Mouse (Mus musculus) embryonic fibroblast, embryonic 13.5 days (primary cell): ENCODE measurements around the gene B4galt4.

ENCODE experiments used
- CTCF ChIP-seq: IDR thresholded peaks from 2 replicates; pipeline ENCODE4 v1.5.1; 2011; ENCODE audit warnings: mild to moderate bottlenecking, control low read depth, low read length, moderate library complexity, borderline replicate concordance; ENCODE audit not compliant: insufficient read depth
- POLR2A ChIP-seq: IDR thresholded peaks from 2 replicates; pipeline ENCODE4 v1.6.1; 2011; ENCODE audit warnings: low read depth, mild to moderate bottlenecking, control low read depth, low read length, moderate library complexity

DNA sequence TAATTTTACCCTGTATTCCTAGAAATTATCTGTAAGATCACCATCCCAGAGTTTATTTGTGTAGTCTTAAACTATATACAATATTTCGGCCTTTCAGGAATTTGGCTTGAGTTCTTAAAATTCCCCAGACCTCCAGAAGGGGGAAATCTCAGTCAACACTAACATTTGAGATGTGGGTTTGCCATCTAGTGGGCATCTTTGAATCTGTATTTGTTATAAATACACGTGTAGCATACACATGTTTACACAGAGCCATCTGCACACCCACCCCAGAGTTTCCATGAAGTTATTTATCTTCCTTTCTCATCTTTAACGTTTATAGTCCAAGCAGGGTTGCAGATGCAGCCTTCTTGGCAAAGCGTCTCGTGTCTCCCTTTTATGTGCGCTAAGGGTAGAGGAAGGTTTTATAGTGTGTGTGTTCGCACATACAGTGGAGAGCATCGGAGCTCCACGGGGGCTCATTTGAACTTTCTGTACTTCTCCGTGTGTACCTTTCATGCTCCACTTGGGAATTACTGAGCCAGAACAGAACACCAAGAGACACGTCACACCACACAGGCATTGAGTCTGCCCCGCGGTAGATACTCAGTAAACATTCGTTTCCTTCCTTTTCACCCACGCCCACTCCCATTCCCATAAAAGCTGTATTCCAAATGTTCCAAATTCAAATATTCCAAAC, 12.3 kb upstream of the B4galt4 start:
- TF ChIP-seq CTCF (no peak), POLR2A (no peak)
